Comparison of ENCODE assay signal across 10 mouse cellular contexts in the genomic region with DNA sequence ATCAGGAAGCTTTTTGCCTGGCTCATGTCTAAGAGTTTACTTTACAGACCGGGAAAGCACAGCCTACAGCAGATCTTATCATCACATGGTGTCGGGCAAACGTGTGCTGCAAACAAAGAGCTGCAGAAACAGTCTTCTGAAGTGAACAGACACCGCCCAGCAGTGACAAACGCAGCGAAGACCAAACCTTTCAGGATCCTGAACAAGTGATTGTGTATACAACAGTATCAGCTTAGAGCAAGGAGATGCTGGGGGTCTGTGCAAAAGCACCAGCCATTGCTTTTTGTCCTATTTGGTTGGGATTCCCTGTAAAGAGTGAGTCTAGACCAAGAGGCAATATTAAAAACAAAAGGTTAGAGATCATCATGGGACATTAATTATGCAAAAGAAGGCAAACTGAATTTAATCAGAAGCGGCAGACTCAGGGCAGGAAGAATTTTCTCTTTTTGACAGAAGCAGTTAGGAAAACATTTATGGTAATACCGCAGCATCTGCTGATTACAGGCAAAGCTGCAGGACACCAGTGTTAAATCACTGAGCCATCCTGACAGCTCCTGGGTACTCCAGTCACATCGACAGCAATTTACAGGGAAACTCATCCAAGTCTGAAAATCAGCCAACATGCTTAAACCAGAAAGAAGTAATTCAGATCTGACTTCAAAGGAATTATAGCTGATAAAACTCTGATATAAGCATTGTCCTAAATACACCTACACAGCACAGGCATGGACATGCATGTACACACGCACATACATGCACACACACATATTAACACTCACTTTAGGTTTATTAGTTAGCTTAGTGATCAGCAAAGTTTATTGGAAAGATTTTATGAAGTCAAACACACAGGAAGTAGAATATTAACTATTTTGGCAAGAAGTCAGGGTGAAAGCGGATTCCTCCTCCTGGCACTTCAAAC.
A peak's percentile ranks its signal among the peaks of the same experiment; 100 is the strongest.
DNase-seq lines count a peak whose midpoint lies in the region; ATAC-seq and TF ChIP-seq lines count a peak whose summit lies in the region.
"Had no signal": no experiment of that assay in that cellular context is flagged by ENCODE, and none has a peak within 500 bp of the region (broad histone marks: within the 10 kb centered on the region; RNA-seq: fewer than 3 reads in every experiment).

No protein-coding gene starts in this region.

- no peak for TF ChIP-seq POLR2A in heart, adult 2 months (IDR thresholded peaks at IDR 0.05; ENCODE audit: insufficient read depth, low read depth, low read length)

- intact Hi-C loops in left cerebral cortex, postnatal 4 days (cut with DNase I), result no loop called here
- intact Hi-C loops in left cerebral cortex, adult 2 months (cut with DNase I), result loop anchor here (10.0 kb wide), 1 partner anchor 210 kb away; no protein-coding TSS in a partner anchor
- intact Hi-C loops in heart, adult 2 months (cut with DNase I), result no loop called here

- H3K4me2 ChIP-seq in hindbrain, embryonic 11.5 days (replicated peaks; ENCODE audit: low read depth, low read length), result no peak overlapping the region

- no peaks in the 10 kb centered on the region for H3K9me3 ChIP-seq in hindbrain, embryonic 11.5 days (ENCODE audit: control insufficient read depth, low read length)

- 53% methylated on average over 11 of the region's 11 CpGs for WGBS in hindbrain, embryonic 11.5 days
- 49% methylated on average over 11 of the region's 11 CpGs for WGBS in heart, adult 2 months

- no peaks in the 10 kb centered on the region for H3K4me1 ChIP-seq in hindbrain, embryonic 11.5 days (replicated peaks; ENCODE audit: control insufficient read depth, insufficient read depth, low read length)
- H3K4me1 ChIP-seq in heart, adult 2 months (ENCODE audit: control insufficient read depth, insufficient read depth, low read length), result no peaks in the 10 kb centered on the region

- no peak for TF ChIP-seq EP300 in heart, adult 2 months (IDR thresholded peaks at IDR 0.05; ENCODE audit: insufficient read depth, low read depth, low read length)

- no peaks in the 10 kb centered on the region for H3K27me3 ChIP-seq in hindbrain, embryonic 11.5 days (ENCODE audit: control insufficient read depth, insufficient read depth, low read length)
- no peaks in the 10 kb centered on the region for H3K27me3 ChIP-seq in heart, adult 2 months (ENCODE audit: control insufficient read depth, insufficient read depth, low read length)

- H3K4me3 ChIP-seq in hindbrain, embryonic 11.5 days (ENCODE audit: low read depth, low read length), result no peak overlapping the region
- H3K4me3 ChIP-seq in left cerebral cortex, adult 2 months, result no peak overlapping the region
- no peak overlapping the region for H3K4me3 ChIP-seq in heart, adult 2 months
- H3K4me3 ChIP-seq: myocyte had no signal

- H3K36me3 ChIP-seq in hindbrain, embryonic 11.5 days (ENCODE audit: control insufficient read depth, insufficient read depth, low read length), result no peaks in the 10 kb centered on the region
- no peaks in the 10 kb centered on the region for H3K36me3 ChIP-seq in heart, adult 2 months (ENCODE audit: control insufficient read depth, insufficient read depth, low read length)

- H3K79me2 ChIP-seq in heart, adult 2 months (replicated peaks; ENCODE audit: control insufficient read depth, insufficient read depth, low read length), result no peaks in the 10 kb centered on the region

- peak; percentile 66 for ATAC-seq in hindbrain, embryonic 11.5 days (ENCODE audit: low FRiP score)
- no peak for ATAC-seq in megakaryocyte progenitor cell, adult 5-6 weeks (replicated peaks; ENCODE audit: poor library complexity)

- peak overlapping the region; percentile 36; the same call in 1 of the 2 replicates for H3K27ac ChIP-seq in hindbrain, embryonic 11.5 days (ENCODE audit: low read depth, low read length)
- no peak overlapping the region for H3K27ac ChIP-seq in left cerebral cortex, adult 2 months
- no peak overlapping the region for H3K27ac ChIP-seq in heart, adult 2 months

- H3K9ac ChIP-seq in hindbrain, embryonic 11.5 days (ENCODE audit: low read depth, low read length), result peak overlapping the region; percentile 5; the same call in 1 of the 2 replicates
- no peak overlapping the region for H3K9ac ChIP-seq in heart, adult 2 months (ENCODE audit: low read depth, low read length)

- no peak for TF ChIP-seq CTCF in left cerebral cortex, adult 2 months (IDR thresholded peaks at IDR 0.05)
- TF ChIP-seq CTCF in heart, adult 2 months (IDR thresholded peaks at IDR 0.05), result no peak

- peak; percentile 36 for DNase-seq in left cerebral cortex, postnatal 4 days
- no peak for DNase-seq in left cerebral cortex, adult 18-20 months (ENCODE audit: low spot score in 2 of 2)
- DNase-seq in hindbrain, embryonic 11.5 days (ENCODE audit: low spot score), result peak; percentile 22
- peak; percentile 44 for DNase-seq in lung, postnatal 25 days (ENCODE audit: low spot score)
- DNase-seq in retina, postnatal 1 day, result peak; percentile 43
- DNase-seq in left cerebral cortex, adult 2 months (ENCODE audit: extremely low spot score in 1 of 2, low spot score in 2 of 2), result no peak
- DNase-seq in heart, adult 2 months, result no peak
- DNase-seq: gastrocnemius, postnatal 14 days had no signal

Comparison
In these comparisons a context has a peak if more than half of its experiments do, and no peak if none do; other contexts are left out.
1. DNase-seq: peak in left cerebral cortex, postnatal 4 days (single experiment), hindbrain, embryonic 11.5 days (single experiment), lung, postnatal 25 days (single experiment) and retina, postnatal 1 day (single experiment); none in left cerebral cortex, adult 18-20 months (0 of 2), left cerebral cortex, adult 2 months (0 of 2) and heart, adult 2 months (0 of 2).